Mouse (Mus musculus) gastrocnemius, postnatal 36 days (tissue): ENCODE measurements around the gene Mipep. TPM values are rescaled to one million over a fixed set of nuclear protein-coding genes. Genes with fewer than 3 reads are reported as not detected.

Experiments used
- DNase-seq, 2 experiments: peaks; one replicate each; pipeline ENCODE4 v3.0.0; 2022
- intact Hi-C: fragments of 180-260 bp; cut with DNase I; formaldehyde crosslinking; loops from one replicate; pipeline ENCODE4 v1.15.1; 2025
- total RNA-seq, 2 experiments: library from RNA; stranded (reverse); gene quantifications; 2 replicates each; pipeline ENCODE4 v1.2.3; 2021

Gene Mipep
- total RNA-seq, 2 experiments from 2014 or later, result 32.4 to 33.4 TPM

DNA sequence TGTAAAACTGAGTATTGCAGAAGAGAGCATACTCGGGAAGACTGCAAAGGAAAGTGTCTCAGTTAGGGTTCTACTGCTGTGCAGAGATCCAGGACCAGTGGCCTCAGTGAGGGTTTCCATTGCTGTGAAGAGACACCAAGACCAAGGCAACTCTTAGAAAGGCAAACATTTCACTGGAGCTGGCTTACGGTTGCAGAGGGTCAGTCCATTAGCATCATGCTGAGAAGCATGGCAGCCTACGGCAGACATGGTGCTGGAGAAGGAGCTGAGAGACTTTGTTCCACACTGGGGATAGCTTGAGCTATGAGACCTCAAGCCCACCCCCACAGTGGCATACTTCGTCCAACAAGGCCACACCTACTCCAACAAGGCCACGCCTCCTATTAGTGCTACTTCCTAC is 67.3 kb downstream of the Mipep start:
- intact Hi-C loops, result no loop called here
- DNase-seq, result no peak

DNA sequence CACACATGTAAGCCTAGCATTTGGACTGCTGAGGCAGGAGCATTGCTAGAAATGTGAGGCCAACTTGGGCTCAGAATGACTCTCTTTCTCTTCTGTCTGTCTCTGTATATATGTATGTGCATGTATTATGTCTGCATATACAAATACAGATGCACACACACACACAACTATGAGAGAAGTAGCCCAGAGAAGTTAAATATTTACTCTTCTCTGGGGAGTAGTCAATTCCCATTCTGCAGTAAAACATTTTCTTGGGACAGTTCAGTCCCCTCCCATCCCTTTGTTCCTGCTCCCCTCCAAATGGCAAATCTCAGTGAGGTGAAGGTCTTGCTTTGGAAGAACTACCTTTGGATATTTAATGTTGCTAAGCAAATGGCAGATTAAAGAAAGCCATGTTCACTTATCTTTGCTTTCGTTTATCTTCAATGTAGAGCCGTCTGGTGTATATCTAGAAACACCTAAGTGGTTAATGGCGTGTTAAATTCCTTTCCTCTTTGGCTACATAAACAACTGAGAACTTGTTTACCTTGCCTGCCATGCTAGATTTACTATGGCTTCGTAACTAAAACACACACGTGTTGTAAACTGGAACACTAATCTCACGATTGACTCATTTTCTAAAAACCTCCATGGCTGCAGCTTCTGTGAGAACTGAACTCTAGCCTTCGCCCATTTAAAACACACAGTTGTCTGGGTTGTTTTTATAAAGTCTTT is 72.0 kb downstream of the Mipep start:
- no peak for DNase-seq
- intact Hi-C loops, result no loop called here

DNA sequence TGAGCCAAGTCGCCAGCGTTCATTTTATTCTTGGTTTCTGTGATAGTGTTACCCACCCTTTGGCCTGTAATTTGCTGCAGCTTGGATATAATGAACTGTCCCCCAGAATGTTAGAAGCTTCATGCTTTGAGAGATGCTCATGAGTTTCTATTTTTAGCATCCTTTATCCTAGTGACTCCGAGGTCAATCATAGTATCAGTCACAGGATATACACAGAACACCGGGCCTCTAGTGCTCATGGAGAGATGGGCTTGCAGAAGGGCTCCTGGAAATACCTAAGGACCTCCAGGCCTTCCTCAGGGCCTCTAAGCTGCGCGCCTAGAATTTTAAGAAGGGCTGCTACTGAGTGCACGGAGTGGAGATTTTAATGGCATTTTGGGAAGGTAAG is 72.5 kb downstream of the Mipep start:
- intact Hi-C loops, result no loop called here
- no peak for DNase-seq

DNA sequence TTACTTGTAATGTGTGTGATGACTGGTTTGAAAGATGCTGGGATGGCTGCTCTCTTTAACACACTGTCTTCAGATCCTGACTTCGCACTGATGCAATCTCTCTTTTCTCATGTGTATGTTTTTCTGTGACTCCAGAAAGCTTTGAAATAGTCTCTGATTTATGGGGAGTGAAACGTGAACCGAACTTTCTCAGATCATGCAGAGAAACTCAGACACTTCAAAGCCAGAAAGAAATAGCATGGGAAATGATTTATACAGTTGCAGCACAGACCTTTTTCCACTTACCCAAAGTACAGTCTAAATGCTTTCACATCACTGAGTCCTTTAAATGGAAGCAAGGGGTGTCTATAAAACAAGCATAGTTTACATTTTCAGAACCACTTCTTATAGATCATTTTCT is 79.0 kb downstream of the Mipep start:
- no peak for DNase-seq
- intact Hi-C loops, result no loop called here

DNA sequence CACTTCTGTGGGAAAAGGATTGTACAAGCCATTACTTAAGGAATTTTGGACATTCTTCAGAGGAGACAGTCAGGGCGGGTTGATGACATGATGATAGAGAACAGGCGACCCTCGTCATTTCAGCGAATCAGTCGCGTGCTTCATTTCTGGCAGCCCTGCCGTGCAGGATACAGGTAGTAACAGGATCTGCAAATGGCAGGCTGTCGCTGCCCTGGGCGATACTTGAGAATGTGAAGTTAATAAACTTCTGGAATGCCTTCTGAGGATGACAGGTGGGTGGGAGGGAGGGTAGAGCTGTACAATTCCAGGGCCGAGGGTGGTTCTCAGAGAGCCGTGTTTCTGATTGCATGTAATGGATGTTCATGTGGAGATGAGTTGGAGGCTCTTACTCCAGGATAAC is 82.0 kb downstream of the Mipep start:
- intact Hi-C loops, result no loop called here

DNA sequence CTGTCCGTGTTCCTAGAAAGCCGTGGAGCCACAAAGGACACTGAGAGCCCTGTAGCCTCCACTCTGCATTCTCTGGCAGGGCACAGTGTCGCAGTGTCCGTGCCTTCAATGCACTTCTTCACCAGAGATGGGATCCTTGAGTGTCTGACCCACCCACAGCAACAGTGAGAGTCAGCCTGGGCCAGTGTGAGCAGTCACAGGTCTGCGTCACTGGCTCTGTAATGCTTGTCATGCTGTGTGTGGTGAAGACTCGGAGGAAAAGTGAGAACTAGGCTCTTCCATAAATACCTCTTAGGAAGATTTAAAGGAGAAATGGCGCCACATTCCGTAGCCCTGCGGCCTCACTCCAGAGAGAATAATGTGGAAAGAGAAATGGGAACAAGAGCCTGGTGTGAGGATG is 84.0 kb downstream of the Mipep start:
- intact Hi-C loops, result no loop called here
- DNase-seq, result no peak

More for the DNA sequence above, 82.0 kb downstream of the Mipep start:
- DNase-seq, result no peak

DNA sequence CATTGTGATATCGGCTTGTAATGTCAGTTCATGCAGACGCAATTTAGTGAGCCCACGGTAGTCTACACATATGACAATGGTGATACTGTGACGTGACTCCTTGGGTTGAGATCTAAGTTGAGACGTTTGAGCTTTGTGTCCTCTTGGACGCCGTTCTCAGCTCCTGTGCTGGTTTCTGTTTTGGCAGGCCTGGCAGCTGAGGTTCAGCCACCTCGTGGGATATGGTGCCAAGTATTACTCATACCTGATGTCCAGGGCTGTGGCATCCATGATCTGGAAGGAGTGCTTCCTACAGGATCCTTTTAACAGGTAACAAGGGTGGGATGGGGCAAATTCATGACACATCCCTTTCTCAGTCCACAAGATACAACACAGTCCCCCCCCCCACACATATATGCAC is 87.5 kb downstream of the Mipep start:
- intact Hi-C loops, result no loop called here
- DNase-seq, result no peak

DNA sequence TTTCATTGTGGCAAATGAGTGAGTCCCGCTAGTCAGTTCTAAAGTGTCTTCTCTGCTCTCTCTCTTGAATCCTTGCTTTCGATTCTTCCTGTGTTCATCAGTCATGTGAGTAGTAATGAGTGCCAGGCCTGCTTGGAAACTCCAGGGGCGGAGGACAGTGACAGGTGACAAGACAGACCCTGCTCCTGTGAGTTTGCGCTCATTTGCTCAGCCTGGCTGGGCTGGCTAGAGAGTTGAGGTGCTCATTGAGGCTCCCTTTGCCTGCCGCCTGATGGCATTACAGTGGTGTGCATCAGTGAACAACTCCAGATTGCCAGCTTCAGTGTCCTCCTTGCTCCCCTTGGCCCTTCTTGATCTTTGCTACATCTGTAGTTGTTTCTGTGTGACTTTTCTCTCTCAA is 97.7 kb downstream of the Mipep start:
- intact Hi-C loops, result no loop called here
- no peak for DNase-seq

DNA sequence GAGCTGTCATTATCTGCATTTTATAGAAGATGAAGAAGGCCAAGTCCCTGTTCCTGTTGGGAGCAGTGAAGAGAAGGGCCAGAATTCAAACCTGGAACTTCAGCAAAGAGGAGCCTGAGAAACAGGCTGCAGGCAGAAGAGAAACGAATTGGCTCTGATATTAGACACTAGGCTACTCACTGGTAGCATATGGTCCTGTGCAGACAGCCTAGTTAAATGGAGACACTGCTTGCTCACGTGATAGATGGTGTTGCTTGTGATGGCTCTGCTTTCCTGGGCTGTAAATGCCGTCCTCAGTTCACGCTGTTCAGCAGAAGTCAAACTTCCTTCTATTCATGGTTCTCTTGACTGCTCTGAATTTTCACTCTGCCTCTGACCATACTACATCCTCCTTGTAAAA is 98.3 kb downstream of the Mipep start:
- no peak for DNase-seq
- intact Hi-C loops, result no loop called here

DNA sequence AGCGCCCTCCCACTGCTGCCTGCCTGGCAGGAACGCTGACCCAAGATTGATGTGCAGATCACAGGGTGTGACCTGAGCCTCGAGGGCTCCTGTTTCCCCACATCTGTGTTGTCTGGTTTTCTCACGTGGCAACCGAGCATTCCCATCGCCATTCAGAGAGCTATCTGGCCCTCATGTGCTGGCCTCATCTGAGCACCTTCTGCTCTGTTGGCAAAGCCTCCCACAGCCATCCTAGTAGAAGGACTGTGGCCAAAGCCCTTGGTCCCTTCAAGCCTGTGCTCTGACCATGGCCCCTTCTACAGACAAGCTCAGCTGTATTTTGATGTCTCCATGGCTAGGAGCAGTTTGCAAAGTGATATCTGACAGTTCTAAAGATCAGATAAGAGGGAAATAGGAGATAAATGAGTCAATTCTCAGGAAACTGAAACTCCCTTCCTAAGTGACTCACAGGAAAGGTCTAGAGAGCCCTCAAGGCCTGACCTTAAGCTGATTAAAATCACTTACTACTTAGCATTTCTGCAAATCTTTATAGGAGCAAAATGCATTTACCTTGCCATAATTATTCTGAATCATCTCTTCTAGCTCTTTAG is 101.1 kb downstream of the Mipep start:
- DNase-seq, result no peak
- intact Hi-C loops, result no loop called here

DNA sequence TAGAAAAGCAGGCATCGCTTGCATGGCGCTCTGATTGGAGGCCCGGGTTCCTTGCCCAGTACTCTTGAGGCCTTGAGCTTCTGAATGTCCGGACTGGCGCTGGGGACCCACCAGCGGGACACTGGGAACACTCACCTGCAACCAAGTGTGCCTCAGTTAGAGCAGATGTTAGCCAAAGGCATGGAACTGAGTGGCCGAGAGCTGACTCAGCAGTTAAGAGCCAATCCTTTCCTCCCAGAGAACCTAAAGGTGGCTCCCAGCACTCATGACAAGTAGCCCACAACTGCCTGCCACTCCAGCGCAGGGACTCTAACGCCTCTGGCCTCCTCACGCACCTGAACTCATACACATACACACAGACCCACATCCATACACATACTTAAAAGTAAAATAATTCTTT is 109.5 kb downstream of the Mipep start:
- intact Hi-C loops, result no loop called here
- no peak for DNase-seq

DNA sequence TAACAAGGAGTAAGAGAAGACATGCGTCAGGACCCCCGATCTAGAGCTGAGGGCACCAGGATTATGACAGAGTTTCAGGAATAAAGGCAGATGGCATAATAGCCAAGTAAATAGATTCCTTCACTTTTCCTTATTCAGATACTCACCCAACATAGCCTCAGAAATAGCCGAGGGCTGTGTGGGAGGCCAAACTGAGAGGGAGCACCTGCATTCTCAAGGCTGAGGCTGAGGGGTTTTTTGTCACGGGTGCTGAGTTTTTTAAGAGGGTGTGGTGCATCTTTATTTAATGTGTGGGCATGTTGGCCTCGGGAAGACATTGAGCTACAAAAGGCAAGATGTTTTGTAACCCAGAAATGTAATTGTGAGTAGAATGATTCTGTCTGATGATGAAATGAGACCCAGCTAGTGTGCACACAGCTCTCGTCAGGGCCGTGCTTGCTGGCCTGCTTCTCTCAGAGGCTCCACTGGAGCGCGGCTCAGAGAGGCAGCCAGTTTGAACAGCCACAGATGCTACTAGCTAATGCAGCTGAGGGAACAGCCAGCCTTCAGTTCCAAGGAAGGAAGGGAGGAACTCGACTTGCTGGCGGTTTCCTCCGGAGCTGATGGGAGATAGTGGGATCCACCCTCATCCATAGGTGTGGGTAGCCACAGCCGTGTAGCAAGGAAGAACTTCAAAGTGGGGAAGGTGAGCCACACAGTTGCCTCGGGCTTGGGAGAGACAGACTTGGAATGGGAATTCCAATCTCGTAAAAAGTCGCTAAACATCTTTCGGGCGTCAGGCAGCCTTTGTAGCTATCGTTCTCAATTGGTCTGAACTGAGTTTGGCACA is 111.0 kb downstream of the Mipep start:
- intact Hi-C loops, result no loop called here

DNA sequence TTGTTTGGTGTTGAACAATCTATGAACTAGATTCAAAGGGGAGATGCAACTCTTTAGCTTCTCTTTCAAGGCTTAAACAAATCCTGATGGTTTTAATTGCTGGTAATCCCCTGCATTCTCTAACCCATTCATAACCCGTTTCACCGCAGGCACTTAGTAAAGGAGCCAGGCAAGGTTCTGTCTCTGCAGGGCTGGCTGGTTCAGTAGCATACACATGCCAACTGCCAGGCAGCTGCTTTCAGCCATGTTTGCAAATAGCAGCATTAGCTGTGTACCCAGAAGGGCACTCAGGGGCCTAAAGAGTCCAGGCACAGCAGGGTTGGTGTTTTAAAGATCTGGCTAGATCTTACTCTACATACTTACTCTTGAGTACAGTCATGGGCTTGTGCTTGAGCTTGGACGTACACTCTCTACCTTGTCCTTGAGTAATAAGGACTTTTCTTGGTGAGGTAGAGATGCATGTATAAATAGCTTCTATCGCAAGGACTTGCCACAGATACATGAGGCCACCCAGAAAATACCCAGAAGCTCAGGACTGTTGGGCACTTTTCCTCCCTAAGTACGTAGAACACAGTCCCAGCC is 113.8 kb downstream of the Mipep start:
- intact Hi-C loops, result no loop called here
- DNase-seq, result no peak

More for the DNA sequence above, 111.0 kb downstream of the Mipep start:
- DNase-seq, result no peak

DNA sequence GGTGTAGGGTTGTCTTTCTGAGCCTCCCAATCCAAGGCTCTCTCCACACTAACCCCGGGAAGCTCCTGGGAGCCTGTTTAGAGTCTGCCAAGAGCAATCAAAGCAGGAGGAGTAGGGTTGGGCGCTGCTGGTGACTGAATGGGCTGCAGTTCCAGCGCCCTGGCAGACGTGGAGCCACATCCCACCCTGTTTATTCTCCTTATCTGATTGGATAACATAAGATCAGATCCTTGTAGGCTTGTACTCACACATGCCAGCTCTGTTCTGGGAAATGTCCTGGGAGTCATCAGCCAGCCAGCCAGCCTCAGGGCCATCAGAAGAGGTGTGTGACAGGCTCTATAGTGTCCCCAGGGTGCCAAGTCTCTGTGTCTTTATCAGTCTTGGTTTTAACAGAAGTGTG is 120.1 kb downstream of the Mipep start:
- intact Hi-C loops, result no loop called here
- no peak for DNase-seq

DNA sequence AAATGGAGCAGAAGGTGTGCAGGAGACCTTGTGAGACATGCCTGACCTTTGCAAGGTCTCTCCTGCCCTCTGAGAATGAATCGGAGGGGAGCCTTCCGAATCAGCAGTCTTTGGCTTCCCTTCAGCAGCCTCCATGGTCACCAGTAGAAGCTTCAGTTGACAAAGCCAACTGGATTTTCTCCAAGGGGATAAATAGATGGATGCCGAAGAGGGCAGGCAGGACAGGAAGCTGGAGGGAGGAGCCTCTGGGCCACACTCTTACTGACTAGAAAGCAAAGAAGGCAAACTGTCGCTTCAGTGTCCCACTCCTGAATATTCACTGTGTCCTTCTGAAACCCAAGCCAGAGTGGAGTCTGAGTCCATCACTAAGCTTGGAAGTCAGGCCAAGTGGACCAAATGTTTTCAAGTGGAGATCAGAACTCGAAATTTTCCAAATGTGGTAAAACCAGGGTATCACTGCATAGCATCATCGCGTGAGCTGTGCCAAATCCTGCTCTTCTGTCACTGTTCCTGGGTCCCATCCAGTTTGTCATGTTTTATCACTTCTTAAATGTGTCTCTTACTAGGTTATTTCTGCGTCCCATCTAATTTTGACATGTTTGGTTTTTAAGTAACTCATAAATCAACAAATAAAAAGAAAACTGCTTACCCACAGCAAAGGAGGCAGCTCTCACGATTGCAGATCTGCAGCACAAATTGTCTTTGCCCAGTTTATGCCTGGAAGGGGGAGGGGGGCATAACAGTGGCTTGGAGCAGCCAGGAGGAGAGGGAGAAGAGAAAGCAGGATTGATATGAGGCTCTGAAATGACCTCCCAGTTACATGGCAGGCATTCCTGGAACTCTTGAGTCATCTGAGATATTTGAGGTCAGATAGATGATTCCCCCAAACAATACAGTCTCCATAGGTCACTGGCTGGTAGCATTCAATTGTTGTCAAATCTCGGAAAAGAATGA is 122.3 kb downstream of the Mipep start:
- no peak for DNase-seq
- intact Hi-C loops, result no loop called here

DNA sequence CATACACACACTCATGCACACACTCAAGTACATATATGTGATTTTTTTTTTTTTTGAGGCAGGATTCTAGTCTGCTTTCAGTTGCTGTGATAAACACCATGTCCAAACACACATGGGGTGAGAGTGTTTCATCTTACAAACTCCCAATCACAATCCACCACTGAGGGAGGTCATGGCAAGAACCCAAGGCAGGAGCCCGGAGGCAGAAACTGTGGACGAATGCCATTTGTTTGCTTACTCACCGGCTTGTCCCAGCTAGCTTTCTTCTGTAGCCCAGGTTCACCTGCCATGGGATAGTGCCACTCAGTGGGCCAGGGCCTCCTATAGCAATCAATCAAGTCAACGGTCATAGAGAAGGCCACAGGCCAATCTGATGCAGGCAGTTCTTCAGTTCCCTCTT is 125.0 kb downstream of the Mipep start:
- no peak for DNase-seq
- intact Hi-C loops, result no loop called here

DNA sequence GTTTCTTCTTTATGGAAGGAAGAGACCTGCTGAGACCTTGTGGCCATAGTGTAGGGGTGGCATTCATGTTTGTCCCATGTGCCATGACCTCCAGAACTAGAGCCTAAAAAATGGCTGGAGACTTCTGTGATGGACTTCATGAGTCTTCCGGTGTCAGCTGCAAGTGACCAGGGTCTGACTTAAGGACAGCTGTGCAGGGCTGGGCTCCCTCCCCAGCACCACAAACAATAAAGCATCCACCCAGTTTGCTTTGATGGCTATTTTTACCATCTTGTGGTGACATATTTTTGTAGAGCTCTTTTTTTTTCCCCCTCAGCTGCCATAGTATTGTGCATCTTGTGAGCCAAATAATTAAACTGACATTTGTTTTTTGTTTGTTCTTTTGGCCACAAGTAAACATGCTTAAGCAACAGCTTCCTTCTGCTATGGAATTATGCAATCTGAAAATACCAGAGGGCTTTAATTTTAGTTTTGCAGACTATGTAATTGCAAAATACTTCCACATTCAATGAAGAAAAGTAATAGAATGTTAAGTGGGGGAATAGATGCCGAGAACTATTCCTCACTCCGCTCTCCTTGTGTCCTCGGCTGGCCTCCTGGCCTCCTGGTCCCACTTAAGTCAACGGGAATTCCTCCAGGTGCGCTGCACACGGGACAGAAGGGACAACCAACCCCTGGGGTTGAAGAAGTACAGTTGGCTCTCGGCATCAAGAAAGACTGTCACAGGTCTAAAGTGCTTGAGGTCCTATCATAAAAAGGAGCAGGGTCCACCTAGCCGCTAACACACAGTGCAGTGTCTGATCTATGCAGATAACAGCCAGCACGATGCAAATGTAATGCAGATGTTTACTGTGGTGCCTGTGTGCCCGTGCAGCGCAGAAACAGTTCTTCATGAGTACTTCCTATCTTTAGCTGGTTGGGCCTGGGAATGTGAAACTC is 126.4 kb downstream of the Mipep start:
- intact Hi-C loops, result no loop called here

DNA sequence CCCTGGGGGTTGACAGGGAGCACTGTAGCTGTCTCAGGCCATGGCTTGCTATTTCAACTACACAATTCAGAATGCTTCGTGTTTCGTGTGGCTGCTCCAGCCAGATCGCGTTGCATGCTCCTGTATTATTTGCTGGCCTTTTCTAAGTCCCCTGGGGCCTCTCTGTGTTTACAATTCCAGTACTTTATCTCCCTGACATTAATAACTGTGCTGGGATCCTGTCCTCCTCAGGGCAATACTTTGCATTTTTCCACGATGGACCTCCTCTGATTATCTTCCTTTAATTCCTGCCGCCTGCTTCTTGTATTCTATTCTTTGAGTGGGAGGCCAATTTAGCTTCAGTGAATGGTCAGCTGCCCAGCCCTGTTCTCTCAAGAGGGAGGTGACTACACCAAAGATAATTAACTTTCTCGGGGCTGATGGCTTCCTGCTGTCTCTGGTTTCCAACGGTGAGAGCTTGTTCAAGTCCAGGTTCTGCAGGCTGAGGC is 128.7 kb downstream of the Mipep start:
- DNase-seq, result no peak
- intact Hi-C loops, result no loop called here

More for the DNA sequence above, 126.4 kb downstream of the Mipep start:
- DNase-seq, result no peak

DNA sequence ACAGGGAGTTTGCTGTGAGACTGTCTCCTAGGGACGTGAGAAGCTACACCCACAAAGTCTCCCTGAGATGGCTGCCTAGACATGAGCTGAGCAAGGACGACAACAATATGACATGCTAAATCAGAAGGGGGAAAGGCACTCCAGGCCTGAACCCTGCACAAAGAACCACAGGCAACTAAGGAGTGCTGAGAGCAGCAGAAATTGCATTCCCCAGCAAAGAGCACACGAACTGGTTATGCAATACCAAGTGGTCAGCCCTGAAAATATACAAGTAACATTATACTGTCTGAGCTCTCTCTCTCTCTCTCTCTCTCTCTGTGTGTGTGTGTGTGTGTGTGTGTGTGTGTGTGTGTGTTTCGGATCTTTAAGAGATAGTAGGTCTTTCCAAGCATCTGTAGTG is 132.3 kb downstream of the Mipep start:
- DNase-seq, result no peak
- intact Hi-C loops, result no loop called here
